Mouse (Mus musculus) forebrain, embryonic 13.5 days (tissue): Measurements from ENCODE around the gene Arid4b. TPM values are rescaled to one million over a fixed set of nuclear protein-coding genes. Genes with fewer than 3 reads are reported as not detected.

Experiments used
- ATAC-seq: fragments of 200-750 bp; cut with Nextera tagmentation; 2 replicates; pipeline ENCODE4 v1.8.0; 2017
- H3K27ac ChIP-seq: fragments of 300-500 bp; sonication (generic); 2 replicates; pipeline ENCODE4 v1.5.1; 2015; ENCODE audit warnings: inconsistent platforms, mild to moderate bottlenecking, moderate library complexity
- H3K27me3 ChIP-seq: fragments of 300-500 bp; sonication (generic); 2 replicates; pipeline ENCODE4 v1.6.1; 2015; ENCODE audit warnings: mild to moderate bottlenecking, inconsistent platforms
- H3K36me3 ChIP-seq: fragments of 300-500 bp; sonication (generic); 2 replicates; pipeline ENCODE4 v1.6.1; 2015; ENCODE audit warnings: mild to moderate bottlenecking, inconsistent platforms; ENCODE audit not compliant: poor library complexity, severe bottlenecking
- H3K4me1 ChIP-seq: fragments of 300-500 bp; sonication (generic); 2 replicates; pipeline ENCODE4 v1.6.1; 2015; ENCODE audit warnings: inconsistent platforms
- H3K4me2 ChIP-seq: fragments of 300-500 bp; sonication (generic); 2 replicates; pipeline ENCODE4 v1.6.1; 2015; ENCODE audit warnings: inconsistent platforms, mild to moderate bottlenecking, moderate library complexity
- H3K4me3 ChIP-seq: fragments of 300-500 bp; sonication (generic); 2 replicates; pipeline ENCODE4 v1.5.1; 2015; ENCODE audit warnings: mild to moderate bottlenecking, inconsistent platforms
- H3K9ac ChIP-seq: fragments of 300-500 bp; sonication (generic); 2 replicates; pipeline ENCODE4 v1.6.1; 2015; ENCODE audit warnings: mild to moderate bottlenecking, inconsistent platforms
- H3K9me3 ChIP-seq: fragments of 300-500 bp; sonication (generic); replicated peaks from 2 replicates; pipeline ENCODE4 v1.6.1; 2016; ENCODE audit warnings: inconsistent platforms
- WGBS: fragments of 180-500 bp; shearing (Covaris S2); methylation state at CpG from one replicate; pipeline ENCODE4 v1.1.7; 2015; 5-methylcytosine and 5-hydroxymethylcytosine counted together
- polyA plus RNA-seq: library from polyadenylated mRNA; unstranded; fragments of >200 nt; fragmentation: Nextera tagmentation; extraction: Ambion mirVana; gene quantifications from 2 replicates; pipeline ENCODE4 v1.2.1, GENCODE M21; 2015

Arid4b gene
- polyA plus RNA-seq, 1 experiment from 2014 or later: 111 TPM

GRCm38 (mm10) chr13:14115805-14116204, 52.8 kb downstream of the Arid4b start:
- Histone ChIP-seq H3K4me3 (no peak overlapping the region), H3K36me3 (no peaks in the 10 kb centered on the region), H3K9ac (no peak overlapping the region), H3K9me3 (no peaks in the 10 kb centered on the region), H3K27ac (no peak overlapping the region), H3K4me1 (peaks cover 25% of the 10 kb centered on the region), H3K4me2 (no peak overlapping the region), H3K27me3 (no peaks in the 10 kb centered on the region)
- ATAC-seq: no peak
- WGBS: 89% methylated on average over 2 of the region's 2 CpGs

- 35% methylated on average over 1 of the region's 1 CpGs for WGBS
- no peak for ATAC-seq
- peaks cover 36% of the 10 kb centered on the region for H3K36me3 ChIP-seq
- no peaks in the 10 kb centered on the region for H3K9me3 ChIP-seq
- no peak overlapping the region for H3K27ac ChIP-seq
- no peaks in the 10 kb centered on the region for H3K27me3 ChIP-seq
- H3K9ac ChIP-seq: no peak overlapping the region
- no peak overlapping the region for H3K4me3 ChIP-seq
- H3K4me2 ChIP-seq: no peak overlapping the region
- peaks cover 5% of the 10 kb centered on the region; the same call in 1 of the 2 replicates for H3K4me1 ChIP-seq
These were observed 68.6 kb downstream of the Arid4b start for GRCm38 (mm10) chr13:14131651-14132050.

GRCm38 (mm10) chr13:14142294-14142966, 79.4 kb downstream of the Arid4b start:
- Histone ChIP-seq H3K9me3 (no peaks in the 10 kb centered on the region), H3K4me2 (no peak overlapping the region), H3K4me3 (no peak overlapping the region), H3K9ac (no peak overlapping the region), H3K27me3 (no peaks in the 10 kb centered on the region), H3K4me1 (no peaks in the 10 kb centered on the region), H3K36me3 (peaks cover 17% of the 10 kb centered on the region), H3K27ac (no peak overlapping the region)
- ATAC-seq: no peak
- WGBS: 100% methylated on average over 2 of the region's 2 CpGs

DNA sequence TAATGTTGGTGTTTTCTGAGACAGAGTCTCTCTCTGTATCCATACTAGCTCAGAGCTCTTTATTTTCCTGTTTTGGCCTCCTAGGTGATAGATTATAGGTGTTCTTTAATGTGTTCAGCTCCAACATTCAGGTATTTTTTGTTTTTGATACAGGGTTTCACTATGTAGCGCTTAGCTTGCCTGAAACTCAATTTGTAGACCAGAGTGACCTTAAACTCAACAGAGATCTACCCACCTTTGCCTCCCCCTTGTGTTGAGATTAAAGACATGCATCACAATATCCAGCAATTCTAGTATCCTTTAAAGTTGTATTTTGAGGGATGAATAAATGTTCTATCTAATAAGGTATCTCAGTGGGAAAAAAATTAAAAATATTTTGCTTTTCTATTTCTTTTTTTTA, 115.0 kb downstream of the Arid4b start:
- ATAC-seq: no peak
- Histone ChIP-seq H3K9ac (no peak overlapping the region), H3K36me3 (0 out of 2 replicates have a peak, but pooled peaks cover 6% of the 10 kb centered on the region), H3K27me3 (no peaks in the 10 kb centered on the region), H3K4me1 (no peaks in the 10 kb centered on the region), H3K9me3 (no peaks in the 10 kb centered on the region), H3K27ac (no peak overlapping the region), H3K4me3 (no peak overlapping the region), H3K4me2 (no peak overlapping the region)
- 88% methylated on average over 1 of the region's 1 CpGs for WGBS

DNA sequence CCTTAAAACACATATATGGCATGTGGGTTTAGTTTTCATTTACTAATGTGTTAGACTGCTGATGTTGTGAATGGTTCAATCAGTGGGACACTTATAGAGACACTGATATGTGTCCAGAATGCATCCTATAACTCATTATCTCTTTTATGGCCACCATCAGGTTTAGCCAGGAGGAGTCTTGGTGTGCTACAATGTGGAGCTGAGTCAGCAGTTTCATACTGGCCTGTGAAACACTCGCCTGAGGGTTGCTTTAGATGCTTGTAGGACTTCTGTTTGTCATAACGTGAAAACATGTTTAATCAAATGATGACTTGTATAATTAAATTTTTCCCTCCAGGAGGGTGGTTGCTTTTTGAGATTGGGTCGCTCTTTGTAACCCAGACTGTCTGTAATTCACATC, 116.6 kb downstream of the Arid4b start:
- Histone ChIP-seq H3K4me1 (no peaks in the 10 kb centered on the region), H3K27ac (no peak overlapping the region), H3K9me3 (no peaks in the 10 kb centered on the region), H3K4me3 (no peak overlapping the region), H3K36me3 (peaks cover 11% of the 10 kb centered on the region; the same call in 1 of the 2 replicates), H3K4me2 (no peak overlapping the region), H3K27me3 (no peaks in the 10 kb centered on the region), H3K9ac (no peak overlapping the region)
- 89% methylated on average over 3 of the region's 3 CpGs for WGBS
- ATAC-seq: no peak

DNA sequence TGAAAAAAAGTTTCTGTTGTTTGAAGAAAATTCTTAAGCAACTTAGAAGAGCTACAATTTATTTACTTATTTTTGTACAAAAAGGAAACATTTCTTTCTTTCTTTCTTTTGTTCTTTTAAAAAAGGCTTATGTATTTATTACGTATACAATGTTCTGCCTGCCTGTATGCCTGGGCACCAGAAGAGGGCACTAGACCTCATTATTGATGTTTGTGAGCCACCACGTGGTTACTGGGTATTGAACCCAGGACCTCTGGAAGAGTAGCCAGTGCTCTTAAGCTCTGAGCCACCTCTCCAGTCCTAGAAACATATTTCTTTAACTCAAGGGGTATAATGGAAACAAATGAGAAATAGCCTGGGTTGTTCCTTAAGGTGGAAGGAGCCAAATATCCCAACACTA, 182.9 kb downstream of the Arid4b start:
- no peaks in the 10 kb centered on the region for H3K4me1 ChIP-seq
- peaks cover 8% of the 10 kb centered on the region; the same call in 1 of the 2 replicates for H3K36me3 ChIP-seq
- whole genome bisulfite sequencing: 55% methylated on average over 2 of the region's 2 CpGs
- H3K27ac ChIP-seq: no peak overlapping the region
- H3K4me2 ChIP-seq: no peak overlapping the region
- H3K27me3 ChIP-seq: no peaks in the 10 kb centered on the region
- ATAC-seq: no peak
- H3K4me3 ChIP-seq: no peak overlapping the region
- H3K9me3 ChIP-seq: no peaks in the 10 kb centered on the region
- H3K9ac ChIP-seq: no peak overlapping the region

Other genes starting within 250 kb of the Arid4b start
- gene B3galnt2, start 108.8 kb upstream of the Arid4b start, polyA plus RNA-seq: 25.3 and 32.6 TPM in 2 replicates
- 81.0 and 88.2 TPM in 2 replicates for gene Tbce, start 23.6 kb upstream of the Arid4b start, polyA plus RNA-seq
- 70.7 and 74.7 TPM in 2 replicates for gene Ggps1, start 256 bp downstream of the Arid4b start, polyA plus RNA-seq